Mouse (Mus musculus) kidney, embryonic 14.5 days (tissue): Measurements from ENCODE around the gene Atr. TPM values are rescaled to one million over a fixed set of nuclear protein-coding genes. Genes with fewer than 3 reads are reported as not detected.
"Not testable (repeated sequence)": the region's sequence is repeated elsewhere in the genome, so short reads cannot be mapped to it uniquely, and the experiment has no call there.

Source experiments
- ATAC-seq: fragments of 200-750 bp; cut with Nextera tagmentation; 2 replicates; pipeline ENCODE4 v1.8.0; 2017; ENCODE audit warnings: moderate number of reproducible peaks, mild to moderate bottlenecking, moderate TSS enrichment, moderate library complexity; ENCODE audit not compliant: low FRiP score, low TSS enrichment
- H3K27ac ChIP-seq: fragments of 300-500 bp; sonication (generic); 2 replicates; pipeline ENCODE4 v1.5.1; 2014; ENCODE audit warnings: low read depth, mild to moderate bottlenecking, low read length, moderate library complexity, mixed read lengths
- H3K27me3 ChIP-seq: fragments of 300-500 bp; sonication (generic); 2 replicates; pipeline ENCODE4 v1.6.1; 2014; ENCODE audit warnings: mild to moderate bottlenecking, low read length; ENCODE audit not compliant: control insufficient read depth, insufficient read depth
- H3K36me3 ChIP-seq: fragments of 300-500 bp; sonication (generic); 2 replicates; pipeline ENCODE4 v1.6.1; 2014; ENCODE audit warnings: low read length, mixed read lengths; ENCODE audit not compliant: control insufficient read depth, insufficient read depth
- H3K4me1 ChIP-seq: fragments of 300-500 bp; sonication (generic); 2 replicates; pipeline ENCODE4 v1.6.1; 2014; ENCODE audit warnings: low read length, mixed read lengths; ENCODE audit not compliant: control insufficient read depth, insufficient read depth
- H3K4me2 ChIP-seq: fragments of 300-500 bp; sonication (generic); replicated peaks from 2 replicates; pipeline ENCODE4 v1.6.1; 2014; ENCODE audit warnings: low read depth, mild to moderate bottlenecking, low read length
- H3K4me3 ChIP-seq: fragments of 300-500 bp; sonication (generic); 2 replicates; pipeline ENCODE4 v1.5.1; 2014; ENCODE audit warnings: mild to moderate bottlenecking, low read length
- H3K9ac ChIP-seq: fragments of 300-500 bp; sonication (generic); 2 replicates; pipeline ENCODE4 v1.6.1; 2014; ENCODE audit warnings: low read depth, mild to moderate bottlenecking, low read length, moderate library complexity
- H3K9me3 ChIP-seq: fragments of 300-500 bp; sonication (generic); 2 replicates; pipeline ENCODE4 v1.6.1; 2016; ENCODE audit warnings: low read length; ENCODE audit not compliant: control insufficient read depth
- WGBS: fragments of 180-500 bp; shearing (Covaris S2); extraction: QIAGEN DNeasy Blood & Tissue Kit; methylation state at CpG from one replicate; pipeline ENCODE4 v1.1.7; 2014; 5-methylcytosine and 5-hydroxymethylcytosine counted together
- polyA plus RNA-seq: library from polyadenylated mRNA; unstranded; fragments of >200 nt; fragmentation: Nextera tagmentation; extraction: Ambion mirVana; gene quantifications from 2 replicates; pipeline ENCODE4 v1.2.1, GENCODE M21; 2014

Gene Atr
- polyA plus RNA-seq, 1 experiment from 2014 or later, result 27.7 TPM

- Histone ChIP-seq H3K4me2 (no peak overlapping the region), H3K9me3 (no peaks in the 10 kb centered on the region), H3K4me3 (no peak overlapping the region), H3K4me1 (0 out of 2 replicates have a peak, but pooled peaks cover 3% of the 10 kb centered on the region), H3K27ac (no peak overlapping the region), H3K9ac (no peak overlapping the region), H3K36me3 (peaks cover 11% of the 10 kb centered on the region; the same call in 1 of the 2 replicates), H3K27me3 (no peaks in the 10 kb centered on the region)
- 87% methylated on average over 7 of the region's 7 CpGs for WGBS
- no peak for ATAC-seq
These were observed 100.8 kb downstream of the Atr start for GRCm38 (mm10) chr9:95958041-95958730.

- H3K9ac ChIP-seq, ATAC-seq, H3K4me1 ChIP-seq, H3K27ac ChIP-seq, H3K27me3 ChIP-seq, H3K9me3 ChIP-seq, H3K4me2 ChIP-seq, H3K4me3 ChIP-seq: not testable (repeated sequence)
- H3K36me3 ChIP-seq, result peaks cover 11% of the 10 kb centered on the region; the same call in 1 of the 2 replicates
- 96% methylated on average over 2 of the region's 2 CpGs for WGBS
These were observed 101.3 kb downstream of the Atr start for GRCm38 (mm10) chr9:95958731-95959105.

GRCm38 (mm10) chr9:95959246-95959645 lies 101.8 kb downstream of the Atr start:
- H3K4me1 ChIP-seq, result 0 out of 2 replicates have a peak, but pooled peaks cover 3% of the 10 kb centered on the region
- H3K9me3 ChIP-seq, result no peaks in the 10 kb centered on the region
- H3K4me2 ChIP-seq, result no peak overlapping the region
- no peak overlapping the region for H3K27ac ChIP-seq
- 85% methylated on average over 6 of the region's 6 CpGs for WGBS
- no peak overlapping the region for H3K4me3 ChIP-seq
- no peak overlapping the region for H3K9ac ChIP-seq
- peaks cover 14% of the 10 kb centered on the region; the same call in 1 of the 2 replicates for H3K36me3 ChIP-seq
- ATAC-seq, result no peak
- H3K27me3 ChIP-seq, result no peaks in the 10 kb centered on the region

- Histone ChIP-seq H3K36me3 (peaks cover 20% of the 10 kb centered on the region; the same call in 1 of the 2 replicates), H3K4me1 (0 out of 2 replicates have a peak, but pooled peaks cover 3% of the 10 kb centered on the region), H3K27me3 (no peaks in the 10 kb centered on the region), H3K9me3 (no peaks in the 10 kb centered on the region), H3K4me2 (no peak overlapping the region), H3K4me3 (no peak overlapping the region), H3K9ac (no peak overlapping the region), H3K27ac (no peak overlapping the region)
- ATAC-seq, result no peak
- 78% methylated on average over 3 of the region's 3 CpGs for WGBS
These were observed 102.5 kb downstream of the Atr start for GRCm38 (mm10) chr9:95959732-95960428.

GRCm38 (mm10) chr9:95961058-95961457 lies 103.7 kb downstream of the Atr start:
- no peaks in the 10 kb centered on the region for H3K9me3 ChIP-seq
- H3K9ac ChIP-seq, result no peak overlapping the region
- 0 out of 2 replicates have a peak, but pooled peaks cover 3% of the 10 kb centered on the region for H3K4me1 ChIP-seq
- ATAC-seq, result no peak
- H3K4me2 ChIP-seq, result no peak overlapping the region
- peaks cover 26% of the 10 kb centered on the region; the same call in 1 of the 2 replicates for H3K36me3 ChIP-seq
- H3K4me3 ChIP-seq, result no peak overlapping the region
- H3K27ac ChIP-seq, result no peak overlapping the region
- no peaks in the 10 kb centered on the region for H3K27me3 ChIP-seq

- no peak for ATAC-seq
These were observed 106.6 kb downstream of the Atr start for GRCm38 (mm10) chr9:95964037-95964436.

GRCm38 (mm10) chr9:95978279-95978678 lies 120.9 kb downstream of the Atr start:
- Histone ChIP-seq H3K36me3 (peaks cover 61% of the 10 kb centered on the region), H3K9ac (no peak overlapping the region), H3K4me2 (no peak overlapping the region), H3K27me3 (no peaks in the 10 kb centered on the region), H3K27ac (no peak overlapping the region), H3K9me3 (no peaks in the 10 kb centered on the region), H3K4me3 (no peak overlapping the region), H3K4me1 (no peaks in the 10 kb centered on the region)
- 88% methylated on average over 2 of the region's 2 CpGs for WGBS
- no peak for ATAC-seq

More at GRCm38 (mm10) chr9:95964037-95964436, 106.6 kb downstream of the Atr start:
- Histone ChIP-seq H3K4me3 (no peak overlapping the region), H3K27me3 (no peaks in the 10 kb centered on the region), H3K36me3 (peaks cover 34% of the 10 kb centered on the region), H3K9me3 (no peaks in the 10 kb centered on the region), H3K9ac (no peak overlapping the region), H3K27ac (no peak overlapping the region), H3K4me1 (no peaks in the 10 kb centered on the region), H3K4me2 (no peak overlapping the region)
- 90% methylated on average over 13 of the region's 13 CpGs for WGBS

GRCm38 (mm10) chr9:95979896-95980295 lies 122.5 kb downstream of the Atr start:
- no peak overlapping the region for H3K4me2 ChIP-seq

GRCm38 (mm10) chr9:95992255-95992654 lies 134.9 kb downstream of the Atr start:
- H3K36me3 ChIP-seq, result peaks cover 49% of the 10 kb centered on the region
- no peaks in the 10 kb centered on the region for H3K27me3 ChIP-seq
- WGBS, result 96% methylated on average over 2 of the region's 2 CpGs
- no peak for ATAC-seq
- H3K9ac ChIP-seq, result no peak overlapping the region
- no peaks in the 10 kb centered on the region for H3K9me3 ChIP-seq
- H3K27ac ChIP-seq, result no peak overlapping the region
- H3K4me1 ChIP-seq, result no peaks in the 10 kb centered on the region
- no peak overlapping the region for H3K4me3 ChIP-seq
- H3K4me2 ChIP-seq, result no peak overlapping the region

More at GRCm38 (mm10) chr9:95979896-95980295, 122.5 kb downstream of the Atr start:
- Histone ChIP-seq H3K36me3 (peaks cover 62% of the 10 kb centered on the region), H3K27me3 (no peaks in the 10 kb centered on the region), H3K4me3 (no peak overlapping the region), H3K9me3 (no peaks in the 10 kb centered on the region), H3K27ac (no peak overlapping the region), H3K9ac (no peak overlapping the region), H3K4me1 (no peaks in the 10 kb centered on the region)
- WGBS, result 91% methylated on average over 6 of the region's 6 CpGs
- ATAC-seq, result no peak
